Comparison of ENCODE assay signal across 14 mouse cellular contexts in the genomic region with DNA sequence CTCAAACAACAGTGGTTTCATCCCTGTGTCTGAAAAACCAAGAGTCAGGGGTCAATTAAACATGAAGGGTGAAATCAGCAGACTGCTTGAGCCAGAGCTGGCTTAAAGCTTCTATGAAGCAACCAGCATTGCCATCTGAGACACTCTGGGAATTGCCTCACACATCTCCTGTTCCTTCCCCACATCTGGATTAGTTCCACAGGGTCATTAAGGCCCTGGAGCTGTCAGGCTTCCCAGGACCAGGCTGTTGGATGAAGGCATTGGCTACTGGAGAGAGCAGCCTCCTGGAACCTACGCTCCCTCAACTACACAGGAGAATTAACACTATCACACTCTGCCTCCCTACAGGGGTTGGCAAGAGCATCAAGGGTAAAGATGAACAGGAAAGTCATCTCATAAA. TPM values are rescaled to one million over a fixed set of nuclear protein-coding genes. Genes with fewer than 3 reads are reported as not detected.
DNase-seq lines count a peak whose midpoint lies in the region; ATAC-seq and TF ChIP-seq lines count a peak whose summit lies in the region.
"Had no signal": no experiment of that assay in that cellular context is flagged by ENCODE, and none has a peak within 500 bp of the region (broad histone marks: within the 10 kb centered on the region; RNA-seq: fewer than 3 reads in every experiment).

No protein-coding gene starts in this region.

- no peak overlapping the region for H3K4me2 ChIP-seq in heart, embryonic 12.5 days
- no peak overlapping the region for H3K4me2 ChIP-seq in lung, postnatal 0 days (replicated peaks; ENCODE audit: low read depth, low read length)
- H3K4me2 ChIP-seq: embryonic facial prominence, embryonic 15.5 days; hindbrain, embryonic 13.5 days; liver, embryonic 11.5 days had no signal

- H3K27ac ChIP-seq in heart, embryonic 12.5 days (ENCODE audit: poor library complexity, severe bottlenecking): no peak overlapping the region
- 0 out of 2 replicates have a peak overlapping the region, but pooled peaks have one; percentile 14 for H3K27ac ChIP-seq in lung, postnatal 0 days (ENCODE audit: low read length)
- H3K27ac ChIP-seq: embryonic facial prominence, embryonic 15.5 days; hindbrain, embryonic 13.5 days had no signal

- H3K4me3 ChIP-seq in heart, embryonic 12.5 days: no peak overlapping the region
- H3K4me3 ChIP-seq in lung, postnatal 0 days (ENCODE audit: low read depth, low read length): no peak overlapping the region
- H3K4me3 ChIP-seq: embryonic facial prominence, embryonic 15.5 days; hindbrain, embryonic 13.5 days; megakaryocyte, embryonic 14.5 days; myocyte had no signal

- no peak for ATAC-seq in heart, embryonic 12.5 days (ENCODE audit: insufficient number of reproducible peaks, low FRiP score)
- ATAC-seq in lung, postnatal 0 days: peak; percentile 92

- no peaks in the 10 kb centered on the region for H3K27me3 ChIP-seq in heart, embryonic 12.5 days (replicated peaks)
- no peaks in the 10 kb centered on the region for H3K27me3 ChIP-seq in lung, postnatal 0 days (replicated peaks; ENCODE audit: insufficient read depth, low read length)
- H3K27me3 ChIP-seq: embryonic facial prominence, embryonic 15.5 days; hindbrain, embryonic 13.5 days; megakaryocyte, embryonic 14.5 days had no signal

- WGBS in heart, embryonic 12.5 days: 70% methylated on average over 1 of the region's 1 CpGs
- 43% methylated on average over 1 of the region's 1 CpGs for WGBS in lung, postnatal 0 days

- TF ChIP-seq CTCF in lung, postnatal 0 days (IDR thresholded peaks at IDR 0.05): no peak

- H3K9me3 ChIP-seq in heart, embryonic 12.5 days (replicated peaks): no peaks in the 10 kb centered on the region
- no peaks in the 10 kb centered on the region for H3K9me3 ChIP-seq in lung, postnatal 0 days (ENCODE audit: low read length)
- H3K9me3 ChIP-seq: embryonic facial prominence, embryonic 15.5 days; hindbrain, embryonic 13.5 days; megakaryocyte, embryonic 14.5 days had no signal

- H3K9ac ChIP-seq in heart, embryonic 12.5 days: no peak overlapping the region
- H3K9ac ChIP-seq in lung, postnatal 0 days (replicated peaks; ENCODE audit: low read depth): no peak overlapping the region
- H3K9ac ChIP-seq: embryonic facial prominence, embryonic 15.5 days; hindbrain, embryonic 13.5 days had no signal

- H3K4me1 ChIP-seq in heart, embryonic 12.5 days (replicated peaks): 0 out of 2 replicates have a peak, but pooled peaks cover 3% of the 10 kb centered on the region
- no peaks in the 10 kb centered on the region for H3K4me1 ChIP-seq in lung, postnatal 0 days (ENCODE audit: insufficient read depth, low read depth, low read length)
- H3K4me1 ChIP-seq: embryonic facial prominence, embryonic 15.5 days; hindbrain, embryonic 13.5 days; megakaryocyte, embryonic 14.5 days had no signal

- DNase-seq in heart, adult 18-20 months: peak; percentile 52 to 59
- peak; percentile 96 for DNase-seq in adipocyte (ENCODE audit: low spot score)
- DNase-seq in fibroblast of lung, adult 2 months (ENCODE audit: low read depth): peak; percentile 53
- peak; percentile 90 for DNase-seq in lung, postnatal 0 days (ENCODE audit: low spot score)
- no peak for DNase-seq in cerebellum, adult 11 months
- no peak for DNase-seq in right cerebral cortex, adult 18-20 months
- DNase-seq: cerebellum, adult 9-10 months; kidney, adult 18-20 months had no signal

- peak; percentile 47; the same call in 1 of the 2 replicates for TF ChIP-seq EP300 in lung, postnatal 0 days (IDR thresholded peaks at IDR 0.05)

- no peaks in the 10 kb centered on the region for H3K36me3 ChIP-seq in heart, embryonic 12.5 days
- no peaks in the 10 kb centered on the region for H3K36me3 ChIP-seq in lung, postnatal 0 days (ENCODE audit: insufficient read depth, low read length)
- H3K36me3 ChIP-seq: embryonic facial prominence, embryonic 15.5 days; hindbrain, embryonic 13.5 days had no signal

RNA-seq across cellular contexts. Expression of gene Il12b, which starts 32.2 kb away (rescaled TPM):
- not detected for total RNA-seq in heart, adult 18-20 months (2021)
- 0.27 TPM in 1 of 2 replicates, not detected in the other for polyA plus RNA-seq in heart, embryonic 12.5 days (2016; fragmentation: Nextera tagmentation; extraction: Ambion mirVana)
- polyA plus RNA-seq in lung, postnatal 0 days (2015; fragmentation: Nextera tagmentation; extraction: Ambion mirVana): 0.11 and 0.18 TPM in 2 replicates
- polyA plus RNA-seq: embryonic facial prominence, embryonic 15.5 days; liver, embryonic 11.5 days; myocyte had no signal

Comparison
In these comparisons a context has a peak if more than half of its experiments do, and no peak if none do; other contexts are left out.
1. DNase-seq: peak in heart, adult 18-20 months (2 of 2), adipocyte (single experiment), fibroblast of lung, adult 2 months (single experiment) and lung, postnatal 0 days (single experiment); none in cerebellum, adult 11 months (single experiment) and right cerebral cortex, adult 18-20 months (single experiment).